Mouse (Mus musculus) bone marrow, adult 2 months (tissue): ENCODE results near the gene Gm813.

ENCODE experiments used
- CTCF ChIP-seq: fragments of 200-500 bp; IDR thresholded peaks from 2 replicates; pipeline ENCODE4 v1.5.1; 2011; ENCODE audit warnings: low read length, control low read depth; ENCODE audit not compliant: control insufficient read depth, insufficient read depth
- POLR2A ChIP-seq: fragments of 200-500 bp; IDR thresholded peaks from 2 replicates; pipeline ENCODE4 v1.6.1; 2011; ENCODE audit warnings: low read depth, mild to moderate bottlenecking, control low read depth, low read length, borderline replicate concordance; ENCODE audit not compliant: control insufficient read depth

GRCm38 (mm10) chr16:58573949-58574722, 42.6 kb downstream of the Gm813 start:
- no peak for TF ChIP-seq POLR2A
- no peak for TF ChIP-seq CTCF
